Mouse (Mus musculus): ENCODE measurements around the gene Mcm3.

Gene Mcm3

GRCm38 (mm10) chr1:20819771-20820605, at the start of gene Mcm3:
TSS of gene Mcm3 (minus strand) at chr1:20820312.
- peak; percentile 97 for DNase-seq (ENCODE audit: low spot score)

DNA sequence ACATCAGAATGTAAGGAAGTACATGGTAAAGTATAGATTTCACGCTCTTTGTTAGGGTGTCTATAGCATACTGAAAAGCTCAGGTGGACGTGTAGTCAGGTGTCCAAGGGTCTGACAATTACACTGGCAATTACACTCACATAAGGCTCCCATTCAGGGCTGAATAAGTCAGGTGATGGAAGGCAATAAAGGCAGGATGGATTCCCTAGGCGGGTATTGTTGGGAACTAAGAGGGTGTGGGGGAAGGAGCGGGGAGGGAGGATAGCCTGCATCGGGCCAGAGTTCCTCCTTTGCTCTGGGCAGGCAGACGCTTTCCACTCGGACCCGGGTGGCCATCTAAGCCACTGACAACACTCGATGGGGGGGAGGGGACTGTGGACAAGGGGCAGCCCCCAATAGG, 47.9 kb upstream of the Mcm3 start:
- no peak for DNase-seq (ENCODE audit: low spot score)

GRCm38 (mm10) chr1:20867241-20867902, 47.3 kb upstream of the Mcm3 start:
- no peak for DNase-seq (ENCODE audit: low spot score)

- DNase-seq (ENCODE audit: low spot score), result no peak
Measured at GRCm38 (mm10) chr1:20863452-20864172, 43.5 kb upstream of the Mcm3 start.

DNA sequence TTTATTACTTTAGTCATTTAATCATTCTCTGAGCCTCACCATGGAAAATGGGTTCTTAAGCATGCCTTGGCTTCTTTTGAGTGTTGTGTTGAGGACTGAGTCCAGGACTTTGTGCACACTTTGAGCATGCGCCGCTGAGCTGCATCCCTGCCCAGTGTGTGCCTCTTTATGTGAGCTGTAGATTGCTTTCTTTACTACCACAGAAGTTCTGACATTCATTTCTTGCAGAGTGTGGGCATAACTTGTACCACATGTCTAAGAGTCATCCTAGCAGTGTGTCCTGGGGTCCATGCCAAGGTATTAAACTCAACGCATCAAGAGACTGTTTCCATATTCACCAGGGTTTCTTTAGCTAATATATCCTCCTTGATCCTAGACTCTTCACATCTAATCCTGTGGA, 41.8 kb upstream of the Mcm3 start:
- no peak for DNase-seq (ENCODE audit: low spot score)

GRCm38 (mm10) chr1:20860775-20861174, 40.7 kb upstream of the Mcm3 start:
- no peak for DNase-seq (ENCODE audit: low spot score)

- no peak for DNase-seq (ENCODE audit: low spot score)
Measured at GRCm38 (mm10) chr1:20856924-20857902, 37.1 kb upstream of the Mcm3 start.

GRCm38 (mm10) chr1:20839911-20840310, 19.8 kb upstream of the Mcm3 start:
- DNase-seq (ENCODE audit: low spot score), result no peak

DNA sequence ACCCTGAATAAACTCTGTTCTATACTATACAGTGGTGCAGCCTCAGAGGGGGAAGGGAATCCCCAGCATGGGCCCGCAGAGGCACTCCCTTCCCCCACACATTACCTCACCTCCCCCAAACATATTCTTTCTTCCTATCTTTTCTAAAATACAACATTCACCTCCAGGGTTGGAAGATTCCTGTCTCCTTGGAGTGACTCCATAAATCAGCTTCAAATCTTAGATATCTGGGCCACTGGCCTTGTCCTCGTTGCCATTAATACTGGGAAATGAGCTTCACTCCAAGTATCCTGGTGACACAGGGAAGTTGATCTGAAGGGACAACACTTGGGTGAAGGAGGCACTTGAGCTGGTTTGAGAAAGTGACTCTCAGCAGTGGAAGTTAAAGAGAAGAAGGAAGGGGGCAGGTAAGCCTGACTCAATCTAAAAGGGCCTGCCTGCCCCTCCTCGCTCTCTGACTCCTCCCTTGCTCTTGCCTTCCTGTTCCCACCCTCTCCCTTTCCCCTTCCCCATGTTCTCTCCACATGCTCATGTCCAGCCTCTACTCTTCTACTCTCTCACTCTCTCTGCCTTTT, 16.5 kb upstream of the Mcm3 start:
- no peak for DNase-seq (ENCODE audit: low spot score)

GRCm38 (mm10) chr1:20833141-20833511, 13.0 kb upstream of the Mcm3 start:
- no peak for DNase-seq (ENCODE audit: low spot score)

DNA sequence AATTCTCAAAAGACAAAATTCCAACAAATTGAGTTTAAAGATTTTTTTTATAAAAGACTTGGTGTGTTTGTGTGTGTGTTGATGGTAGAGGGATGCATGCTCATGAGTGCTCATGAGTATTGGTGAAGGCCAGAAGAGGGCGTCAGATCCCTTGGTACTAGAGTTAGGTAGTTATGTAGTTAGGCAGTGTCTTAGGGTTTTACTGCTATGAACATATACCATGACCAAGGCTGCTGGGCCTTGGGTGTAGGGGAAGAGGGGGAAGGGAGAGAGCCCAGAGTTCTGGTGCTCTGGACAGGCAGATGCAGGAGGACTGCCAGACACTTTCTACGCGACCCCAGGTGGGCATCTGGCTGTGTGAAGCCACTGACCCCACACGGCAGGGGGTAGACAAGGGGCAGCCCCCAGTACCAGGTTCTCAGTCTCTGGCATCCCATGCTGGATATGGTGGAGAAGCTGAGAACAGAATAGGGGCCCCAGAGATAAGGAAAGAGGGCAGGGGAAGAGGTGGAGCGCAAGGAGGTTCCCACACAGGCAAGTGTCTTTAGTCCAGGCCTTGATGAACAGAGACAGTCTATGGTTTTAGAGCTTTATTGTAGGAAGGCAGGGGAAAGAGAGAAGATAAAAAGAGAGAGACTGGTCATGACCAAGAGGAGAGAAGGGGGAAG, 12.5 kb upstream of the Mcm3 start:
- no peak for DNase-seq (ENCODE audit: low spot score)

DNA sequence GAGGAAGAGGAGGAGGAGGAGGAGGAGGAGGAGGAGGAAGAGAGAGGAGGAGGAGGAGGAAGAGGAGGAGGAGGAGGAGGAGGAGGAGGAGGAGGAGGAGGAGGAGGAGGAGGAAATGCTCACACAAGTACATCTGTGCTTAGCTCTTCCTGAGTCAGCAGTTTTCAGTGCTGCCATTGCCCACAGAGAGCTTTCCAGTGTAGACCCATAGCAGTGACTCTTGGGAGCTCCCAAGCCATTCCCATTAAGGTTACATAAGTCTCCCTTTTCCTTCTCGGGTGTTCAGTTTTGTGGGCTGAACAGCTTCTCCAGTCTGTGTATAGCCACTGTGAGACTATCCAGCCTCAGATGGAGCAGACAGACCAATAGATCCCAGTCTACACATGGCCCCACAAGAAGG, 10.4 kb upstream of the Mcm3 start:
- no peak for DNase-seq (ENCODE audit: low spot score)

DNA sequence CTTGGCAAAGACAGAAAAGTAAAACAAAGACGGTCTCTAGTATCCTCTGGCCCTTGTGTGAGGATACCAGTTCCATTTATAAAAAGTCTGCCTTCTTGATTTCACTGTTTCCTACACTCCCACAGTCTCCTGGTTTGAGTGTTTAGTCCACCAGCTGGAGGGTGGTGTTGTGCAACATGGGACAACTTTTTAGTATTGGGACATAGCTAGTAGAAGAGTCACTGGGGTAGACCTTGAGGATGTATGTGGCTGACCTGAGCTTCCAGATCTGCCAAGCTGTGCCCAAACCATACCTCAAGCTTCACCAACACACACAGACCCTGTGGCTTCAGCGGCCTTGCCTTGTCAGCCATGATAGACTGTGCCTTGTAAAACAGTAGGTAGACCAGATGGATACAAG, 7.9 kb upstream of the Mcm3 start:
- no peak for DNase-seq (ENCODE audit: low spot score)

- no peak for DNase-seq (ENCODE audit: low spot score)
Measured at GRCm38 (mm10) chr1:20825036-20825435, 4.9 kb upstream of the Mcm3 start.

DNA sequence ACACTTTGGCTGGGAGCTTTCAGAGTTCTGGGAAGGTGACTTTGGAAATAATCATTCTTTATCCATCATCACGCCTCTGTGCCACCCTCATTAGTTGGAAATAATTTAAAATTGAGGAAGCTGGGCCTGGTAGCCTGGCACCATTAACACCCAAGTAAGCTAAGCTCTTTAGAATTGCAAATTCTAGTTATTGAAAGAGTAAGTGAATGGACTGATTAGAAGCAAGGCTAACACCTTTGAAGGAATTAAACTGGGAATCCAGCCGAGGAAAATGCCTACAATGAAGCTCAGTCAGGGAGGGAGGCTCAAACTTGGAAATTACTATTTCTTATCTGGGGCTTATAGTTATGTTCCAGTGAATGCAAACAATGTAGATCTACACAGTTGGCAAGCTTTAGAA, 3.8 kb upstream of the Mcm3 start:
- DNase-seq (ENCODE audit: low spot score), result no peak

GRCm38 (mm10) chr1:20823471-20823870, 3.4 kb upstream of the Mcm3 start:
- DNase-seq (ENCODE audit: low spot score), result no peak

DNA sequence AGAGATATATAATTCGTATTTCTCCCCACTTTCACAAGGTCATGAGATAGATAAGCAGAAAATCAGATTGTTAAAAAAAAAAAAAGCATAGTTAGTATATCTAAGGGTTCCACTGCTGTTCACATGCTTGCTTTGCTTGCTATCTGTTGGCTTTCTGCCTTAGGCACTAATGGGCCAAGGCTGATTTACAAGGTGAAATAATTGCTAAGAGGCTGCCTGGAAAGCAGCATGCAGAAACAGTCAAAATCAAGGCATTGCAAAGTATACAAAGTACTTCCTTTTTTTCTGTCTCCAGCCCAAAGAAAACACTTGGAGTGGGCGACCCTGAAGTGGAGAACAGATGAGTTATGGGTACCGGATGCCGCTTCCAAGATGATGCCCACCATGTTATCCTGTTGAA, 847 bp upstream of the Mcm3 start:
- no peak for DNase-seq (ENCODE audit: low spot score)

GRCm38 (mm10) chr1:20817596-20817995, 2.5 kb downstream of the Mcm3 start:
- no peak for DNase-seq (ENCODE audit: low spot score)

DNA sequence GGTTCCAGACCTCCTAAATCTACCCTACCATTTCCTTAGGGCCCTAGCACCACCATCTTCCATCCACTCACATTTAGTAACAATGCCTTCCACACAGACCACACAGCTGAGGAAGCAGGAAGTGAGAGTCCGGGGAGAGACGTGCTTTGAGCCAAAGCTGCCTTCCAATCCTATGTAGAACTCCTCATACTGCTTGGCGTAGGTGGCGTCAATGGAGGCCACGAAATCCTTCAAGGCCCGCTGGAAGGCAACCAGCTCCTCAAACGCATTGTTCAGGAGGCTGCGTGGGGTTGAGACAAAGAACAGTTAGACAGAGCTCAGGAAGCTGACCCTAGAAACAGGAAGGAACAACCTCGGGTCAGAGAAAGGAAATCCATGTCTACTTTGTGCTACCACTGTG, 2.9 kb downstream of the Mcm3 start:
- DNase-seq (ENCODE audit: low spot score), result no peak

GRCm38 (mm10) chr1:20814521-20814920, 5.6 kb downstream of the Mcm3 start:
- no peak for DNase-seq (ENCODE audit: low spot score)

GRCm38 (mm10) chr1:20804526-20804925, 15.6 kb downstream of the Mcm3 start:
- no peak for DNase-seq (ENCODE audit: low spot score)

Data from layer of hippocampus, adult 9-10 months (tissue).